Mouse (Mus musculus) lung, postnatal 0 days (tissue): ENCODE data around the gene Vrk1. TPM values are rescaled to one million over a fixed set of nuclear protein-coding genes. Genes with fewer than 3 reads are reported as not detected.

Experiments used
- ATAC-seq: fragments of 200-750 bp; cut with Nextera tagmentation; 2 replicates; pipeline ENCODE4 v1.8.0; 2017; ENCODE audit warnings: moderate library complexity
- DNase-seq: peaks from one replicate; pipeline ENCODE4 v3.0.0-alpha.2; 2016; ENCODE audit warnings: low spot score
- H3K27ac ChIP-seq: fragments of 300-500 bp; sonication (generic); 2 replicates; pipeline ENCODE4 v1.5.1; 2014; ENCODE audit warnings: antibody characterized with exemption, mild to moderate bottlenecking, low read length, mixed read lengths
- H3K27me3 ChIP-seq: fragments of 300-500 bp; sonication (generic); replicated peaks from 2 replicates; pipeline ENCODE4 v1.6.1; 2014; ENCODE audit warnings: low read length, mixed read lengths; ENCODE audit not compliant: insufficient read depth
- H3K36me3 ChIP-seq: fragments of 300-500 bp; sonication (generic); 2 replicates; pipeline ENCODE4 v1.6.1; 2014; ENCODE audit warnings: low read length, mixed read lengths; ENCODE audit not compliant: insufficient read depth
- H3K4me1 ChIP-seq: fragments of 300-500 bp; sonication (generic); 2 replicates; pipeline ENCODE4 v1.6.1; 2014; ENCODE audit warnings: antibody characterized with exemption, low read depth, low read length, mixed read lengths; ENCODE audit not compliant: insufficient read depth
- H3K4me2 ChIP-seq: fragments of 300-500 bp; sonication (generic); replicated peaks from 2 replicates; pipeline ENCODE4 v1.6.1; 2014; ENCODE audit warnings: low read depth, mild to moderate bottlenecking, low read length, moderate library complexity, mixed read lengths
- H3K4me3 ChIP-seq: fragments of 300-500 bp; sonication (generic); 2 replicates; pipeline ENCODE4 v1.5.1; 2014; ENCODE audit warnings: low read depth, low read length
- H3K9ac ChIP-seq: fragments of 300-500 bp; sonication (generic); replicated peaks from 2 replicates; pipeline ENCODE4 v1.6.1; 2014; ENCODE audit warnings: low read depth, mild to moderate bottlenecking
- H3K9me3 ChIP-seq: fragments of 300-500 bp; sonication (generic); 2 replicates; pipeline ENCODE4 v1.6.1; 2016; ENCODE audit warnings: low read length, mixed read lengths
- CTCF ChIP-seq: IDR thresholded peaks from 2 replicates; pipeline ENCODE4 v1.5.1; 2016; ENCODE audit warnings: antibody characterized with exemption, mild to moderate bottlenecking
- EP300 ChIP-seq: IDR thresholded peaks from 2 replicates; pipeline ENCODE4 v1.6.1; 2016; ENCODE audit warnings: antibody characterized with exemption, mild to moderate bottlenecking, control low read depth
- WGBS: fragments of 180-500 bp; shearing (Covaris S2); extraction: QIAGEN DNeasy Blood & Tissue Kit; methylation state at CpG from one replicate; pipeline ENCODE4 v1.1.7; 2014; 5-methylcytosine and 5-hydroxymethylcytosine counted together
- polyA plus RNA-seq: library from polyadenylated mRNA; unstranded; fragments of >200 nt; fragmentation: Nextera tagmentation; extraction: Ambion mirVana; gene quantifications from 2 replicates; pipeline ENCODE4 v1.2.1, GENCODE M21; 2015

Vrk1 gene
- polyA plus RNA-seq, 1 experiment from 2014 or later: 23.6 TPM

DNA sequence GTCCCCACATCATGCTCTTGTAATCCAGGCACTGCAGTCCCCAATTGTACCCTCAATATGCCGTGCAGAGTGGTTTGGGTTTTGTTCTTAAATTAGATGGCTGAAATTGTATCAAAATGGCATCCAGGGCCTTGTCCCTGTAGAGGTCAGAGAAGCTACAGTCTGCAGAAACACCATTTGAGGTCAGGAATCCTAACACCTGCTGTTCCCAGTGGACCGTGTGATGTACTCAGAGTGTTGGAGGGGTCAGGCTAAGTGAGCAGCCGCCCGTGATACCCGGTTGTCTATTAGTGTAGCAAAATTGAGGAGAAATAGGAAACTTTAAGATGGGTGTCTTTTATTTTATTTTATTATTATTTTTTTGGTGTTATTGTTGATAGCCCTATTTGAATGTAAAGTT is 70.5 kb downstream of the Vrk1 start:
- Histone ChIP-seq H3K9ac (no peak overlapping the region), H3K4me1 (no peaks in the 10 kb centered on the region), H3K36me3 (no peaks in the 10 kb centered on the region), H3K4me2 (no peak overlapping the region), H3K4me3 (no peak overlapping the region), H3K27ac (no peak overlapping the region), H3K9me3 (no peaks in the 10 kb centered on the region), H3K27me3 (no peaks in the 10 kb centered on the region)
- ATAC-seq (no peak), DNase-seq (no peak)
- 80% methylated on average over 5 of the region's 5 CpGs for WGBS
- no peak for TF ChIP-seq EP300

DNA sequence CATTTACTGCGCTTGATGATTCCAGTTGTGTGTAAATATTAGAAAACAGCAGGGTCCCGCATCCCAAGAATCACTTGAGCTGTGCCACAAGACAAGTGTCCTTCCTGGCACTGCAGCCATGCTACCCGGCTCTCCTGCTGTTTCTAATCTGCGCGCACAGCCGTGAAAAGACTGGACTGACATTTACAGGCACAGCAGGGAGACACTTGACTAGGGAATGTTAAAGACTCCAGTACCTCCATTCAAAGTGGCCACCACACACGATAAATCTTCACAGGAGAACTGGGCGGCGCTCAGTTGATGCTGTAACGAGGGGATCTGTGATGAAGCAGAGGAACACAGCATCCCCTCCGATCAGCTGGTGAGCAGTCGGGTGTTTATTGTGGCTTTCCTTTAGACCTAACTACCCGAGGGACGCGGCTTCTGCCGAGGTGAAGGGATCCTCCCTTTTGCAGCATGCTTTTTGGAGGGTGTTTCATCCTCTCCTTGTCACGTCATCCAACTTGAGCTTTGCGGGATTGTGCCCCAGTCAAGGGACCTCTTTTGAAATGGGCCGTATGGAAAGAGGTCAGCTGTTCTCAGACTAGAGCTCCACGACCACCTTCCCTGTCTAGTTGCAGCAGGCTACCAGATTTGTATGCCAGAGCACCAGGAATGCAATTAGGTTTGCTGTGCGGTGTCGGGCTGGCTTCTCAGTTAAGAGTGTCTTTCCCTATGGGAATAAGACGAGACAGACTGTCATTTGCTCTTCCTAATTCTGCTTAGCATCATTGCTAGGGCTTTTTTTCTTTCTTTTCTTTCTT is 71.1 kb downstream of the Vrk1 start:
- Histone ChIP-seq H3K4me3 (no peak overlapping the region), H3K27ac (no peak overlapping the region), H3K4me2 (no peak overlapping the region), H3K9ac (no peak overlapping the region), H3K36me3 (no peaks in the 10 kb centered on the region), H3K9me3 (no peaks in the 10 kb centered on the region), H3K4me1 (no peaks in the 10 kb centered on the region), H3K27me3 (no peaks in the 10 kb centered on the region)
- no peak for ATAC-seq
- TF ChIP-seq EP300 (no peak), CTCF (no peak)
- no peak for DNase-seq
- WGBS: 70% methylated on average over 23 of the region's 23 CpGs

DNA sequence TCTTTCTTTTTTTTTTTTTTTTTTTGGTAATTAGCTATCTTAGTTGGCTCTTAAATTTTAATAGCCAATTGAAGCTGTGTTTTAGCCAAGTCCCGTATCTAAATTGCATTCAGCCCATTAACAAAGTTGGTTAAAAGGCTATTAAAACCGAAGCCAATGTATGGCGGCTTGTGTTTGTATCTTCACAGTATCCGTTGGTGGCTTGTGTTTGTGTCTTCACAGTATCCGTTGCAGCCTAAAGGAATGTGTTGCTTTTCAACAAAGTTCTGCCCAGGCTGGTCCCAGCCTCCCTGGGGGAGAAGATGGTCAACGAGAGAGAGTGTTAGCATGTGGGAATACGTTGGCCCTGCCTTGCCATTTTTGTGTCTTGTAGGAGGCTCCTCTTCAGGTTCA is 71.7 kb downstream of the Vrk1 start:
- DNase-seq (no peak), ATAC-seq (no peak)
- Histone ChIP-seq H3K27ac (no peak overlapping the region), H3K4me1 (no peaks in the 10 kb centered on the region), H3K4me3 (no peak overlapping the region), H3K4me2 (no peak overlapping the region), H3K36me3 (no peaks in the 10 kb centered on the region), H3K27me3 (no peaks in the 10 kb centered on the region), H3K9me3 (no peaks in the 10 kb centered on the region), H3K9ac (no peak overlapping the region)
- WGBS: 84% methylated on average over 7 of the region's 7 CpGs
- TF ChIP-seq EP300 (no peak), CTCF (no peak)

DNA sequence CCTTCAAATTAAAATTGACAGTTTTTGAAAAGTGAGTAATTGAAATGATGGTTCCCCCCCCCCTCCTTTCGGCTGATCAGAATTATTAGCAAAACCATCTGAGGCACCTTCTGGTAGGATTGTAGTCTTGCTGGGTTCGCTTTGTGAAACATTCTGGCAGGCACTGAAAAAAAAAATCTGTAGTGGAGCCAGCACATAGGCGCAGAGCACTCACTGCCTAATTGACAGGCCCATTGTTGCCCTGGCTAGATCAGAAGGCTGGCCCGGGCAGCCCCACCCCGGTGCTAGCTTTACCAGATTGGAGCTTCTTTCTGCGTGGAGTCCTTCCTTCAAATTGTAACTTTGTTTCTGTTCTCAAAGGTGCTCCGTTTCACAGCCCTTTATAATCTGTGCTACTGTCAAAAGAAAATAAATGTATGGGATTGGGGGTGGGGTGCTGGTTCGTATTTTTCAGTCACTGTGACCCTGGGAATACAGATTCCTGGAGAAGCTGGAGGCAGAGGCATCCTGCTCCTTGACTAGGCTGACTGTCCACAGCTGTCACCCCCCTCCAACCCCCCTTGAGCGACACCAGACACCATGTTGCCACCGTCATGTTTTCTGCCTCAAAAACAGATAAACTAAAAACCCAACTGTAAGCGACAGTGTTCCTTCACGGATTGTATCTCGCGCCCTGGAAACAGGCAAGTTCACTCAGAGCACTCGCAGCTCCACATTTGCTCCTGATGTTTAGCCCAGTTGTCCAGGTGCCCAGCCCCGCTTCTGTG is 72.3 kb downstream of the Vrk1 start:
- 51% methylated on average over 16 of the region's 16 CpGs for WGBS
- H3K4me1 ChIP-seq: no peaks in the 10 kb centered on the region
- no peak overlapping the region for H3K27ac ChIP-seq
- no peaks in the 10 kb centered on the region for H3K27me3 ChIP-seq
- ATAC-seq (0 out of 2 replicates have a peak, but pooled peaks have one; percentile 30), DNase-seq (peak; percentile 6)
- H3K36me3 ChIP-seq: no peaks in the 10 kb centered on the region
- H3K4me2 ChIP-seq: no peak overlapping the region
- no peak overlapping the region for H3K9ac ChIP-seq
- no peak for TF ChIP-seq EP300
- no peak for TF ChIP-seq CTCF
- H3K4me3 ChIP-seq: no peak overlapping the region
- H3K9me3 ChIP-seq: no peaks in the 10 kb centered on the region

DNA sequence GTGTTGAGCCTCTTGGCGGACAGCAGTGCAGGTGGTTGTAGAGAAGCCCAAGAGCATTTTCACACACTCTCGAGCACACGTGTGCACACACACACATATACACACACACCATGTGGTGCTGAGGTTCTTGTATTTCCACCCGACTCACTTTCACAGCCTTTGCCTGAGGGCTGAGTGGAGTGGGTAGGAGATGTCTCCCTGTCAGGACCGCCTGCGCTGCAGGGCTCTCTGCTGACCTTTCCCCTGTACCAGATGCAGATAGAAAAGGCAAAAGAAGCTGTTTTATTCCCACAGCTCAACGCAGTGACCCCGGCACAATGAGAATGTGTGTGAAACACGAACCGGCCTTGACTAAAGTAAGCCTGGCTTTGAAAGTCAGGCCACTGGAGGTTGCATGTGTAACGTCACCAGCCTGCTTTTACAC is 72.9 kb downstream of the Vrk1 start:
- Histone ChIP-seq H3K27ac (no peak overlapping the region), H3K9ac (no peak overlapping the region), H3K36me3 (no peaks in the 10 kb centered on the region), H3K27me3 (no peaks in the 10 kb centered on the region), H3K4me1 (no peaks in the 10 kb centered on the region), H3K4me2 (no peak overlapping the region), H3K9me3 (no peaks in the 10 kb centered on the region), H3K4me3 (no peak overlapping the region)
- WGBS: 65% methylated on average over 11 of the region's 11 CpGs
- TF ChIP-seq CTCF (no peak), EP300 (no peak)
- ATAC-seq (no peak), DNase-seq (no peak)

DNA sequence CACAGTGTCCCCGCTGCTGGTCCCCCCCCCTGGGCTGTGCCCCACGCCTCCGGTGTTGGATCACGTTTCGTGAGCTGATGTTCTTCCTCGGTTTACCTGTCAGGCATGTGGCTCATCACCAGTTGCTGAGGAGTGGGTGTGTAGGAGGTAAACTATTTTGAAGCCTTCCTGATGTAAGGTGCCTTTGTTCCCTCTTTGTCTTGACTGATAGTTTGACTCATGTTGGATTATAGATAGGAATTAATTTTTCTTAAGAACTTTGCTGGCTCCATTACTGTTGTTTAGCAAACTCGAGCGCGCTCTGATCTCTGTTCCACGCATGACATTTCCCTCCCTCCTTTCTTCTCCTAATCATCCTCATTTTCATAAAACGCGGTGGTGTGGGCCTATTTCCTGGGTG is 74.1 kb downstream of the Vrk1 start:
- no peak for DNase-seq
- Histone ChIP-seq H3K4me1 (no peaks in the 10 kb centered on the region), H3K4me2 (no peak overlapping the region), H3K36me3 (no peaks in the 10 kb centered on the region), H3K27ac (no peak overlapping the region), H3K9me3 (no peaks in the 10 kb centered on the region), H3K9ac (no peak overlapping the region), H3K4me3 (no peak overlapping the region), H3K27me3 (no peaks in the 10 kb centered on the region)
- 87% methylated on average over 12 of the region's 12 CpGs for WGBS
- no peak for TF ChIP-seq CTCF
- no peak for TF ChIP-seq EP300
- no peak for ATAC-seq
